Mouse (Mus musculus): ENCODE results near the gene Smc3. TPM values are rescaled to one million over a fixed set of nuclear protein-coding genes. Genes with fewer than 3 reads are reported as not detected.

Smc3 gene
- 40.6 and 41.7 TPM in 2 replicates for polyA plus RNA-seq (2012; ENCODE audit: insufficient read depth, insufficient read length, missing spikeins)

DNA sequence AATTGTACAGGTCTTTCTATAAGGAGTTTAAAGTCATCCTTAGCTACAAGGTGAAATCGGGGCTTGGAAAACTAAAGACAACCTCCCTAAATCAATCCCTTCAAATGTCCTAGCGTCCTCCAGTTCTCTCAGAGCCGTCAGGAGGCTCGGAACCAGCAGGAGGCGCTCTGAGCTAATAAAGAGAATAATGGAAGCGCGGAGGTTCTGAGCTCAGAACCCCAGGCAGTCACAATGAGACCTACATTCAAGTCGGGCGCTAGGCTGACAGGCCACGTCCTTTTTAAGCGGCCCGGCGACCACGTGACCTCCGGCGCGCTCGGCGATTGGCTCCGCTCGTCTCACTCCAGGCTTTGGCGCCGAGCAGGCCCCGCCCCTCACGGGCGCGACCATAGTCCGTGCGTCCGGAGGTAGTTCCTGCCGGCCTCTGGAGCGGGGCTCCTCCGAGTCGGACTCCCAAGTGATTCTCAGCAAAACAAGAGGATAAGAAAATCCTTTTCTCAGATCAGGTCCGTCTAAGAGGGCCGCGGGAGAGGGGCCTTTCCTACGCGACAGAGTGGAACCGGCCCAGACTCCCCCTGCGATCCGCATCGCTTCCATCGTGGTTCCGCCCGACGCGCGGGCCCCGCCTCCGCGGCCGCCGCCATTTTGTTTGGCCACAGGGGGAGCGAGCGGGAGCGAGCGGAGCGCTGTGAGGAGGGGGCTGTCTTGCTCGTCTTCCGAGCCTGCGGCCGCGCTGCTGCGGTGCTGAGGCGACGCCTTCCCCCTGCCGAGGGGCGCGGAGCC, at the start of gene Smc3:
Gene Smc3, plus strand, starts transcription at position 642 of the 783 bp plus-strand sequence.
- Histone ChIP-seq H3K4me1 (ENCODE audit: control insufficient read depth, insufficient read depth, low read length) (peaks cover 17% of the 10 kb centered on the region), H3K4me3 (ENCODE audit: insufficient read depth, low read length) (peak within 1 kb of the TSS; percentile 95), H3K27ac (ENCODE audit: insufficient read depth, low read depth, low read length) (peak within 1 kb of the TSS; percentile 86)
- TF ChIP-seq POLR2A (IDR thresholded peaks at IDR 0.05; ENCODE audit: borderline replicate concordance, low read depth, low read length) = no peak; the same call in 1 of the 2 replicates
- TF ChIP-seq CTCF (IDR thresholded peaks at IDR 0.05; ENCODE audit: low read depth, low read length) = peak; percentile 61; the same call in 1 of the 2 replicates

DNA sequence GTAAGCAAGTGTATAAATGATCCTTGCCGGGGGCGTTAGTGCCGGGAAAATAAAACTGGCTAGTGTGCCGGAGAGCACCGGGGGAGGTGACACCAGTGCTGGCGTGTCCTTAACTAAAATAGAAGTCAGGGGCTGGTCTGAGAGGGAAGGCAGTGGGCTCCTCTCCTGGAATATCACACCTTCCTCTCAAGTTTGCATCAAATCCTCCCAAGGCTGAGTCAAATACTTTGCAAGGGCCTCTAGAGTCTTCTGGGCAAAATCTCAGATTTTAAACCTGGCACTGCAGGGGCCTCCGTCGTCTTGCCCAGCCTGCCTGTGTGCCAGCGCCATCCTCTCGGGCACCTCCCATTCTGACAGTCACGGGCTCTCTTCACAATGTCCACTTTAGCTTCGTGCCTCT, 49.2 kb upstream of the Smc3 start:
- Histone ChIP-seq H3K4me3 (ENCODE audit: insufficient read depth, low read length) (no peak overlapping the region), H3K27ac (ENCODE audit: insufficient read depth, low read depth, low read length) (no peak overlapping the region), H3K4me1 (ENCODE audit: control insufficient read depth, insufficient read depth, low read length) (peaks cover 29% of the 10 kb centered on the region)
- no peak for TF ChIP-seq POLR2A (IDR thresholded peaks at IDR 0.05; ENCODE audit: borderline replicate concordance, low read depth, low read length)
- TF ChIP-seq CTCF (IDR thresholded peaks at IDR 0.05; ENCODE audit: low read depth, low read length) = no peak

DNA sequence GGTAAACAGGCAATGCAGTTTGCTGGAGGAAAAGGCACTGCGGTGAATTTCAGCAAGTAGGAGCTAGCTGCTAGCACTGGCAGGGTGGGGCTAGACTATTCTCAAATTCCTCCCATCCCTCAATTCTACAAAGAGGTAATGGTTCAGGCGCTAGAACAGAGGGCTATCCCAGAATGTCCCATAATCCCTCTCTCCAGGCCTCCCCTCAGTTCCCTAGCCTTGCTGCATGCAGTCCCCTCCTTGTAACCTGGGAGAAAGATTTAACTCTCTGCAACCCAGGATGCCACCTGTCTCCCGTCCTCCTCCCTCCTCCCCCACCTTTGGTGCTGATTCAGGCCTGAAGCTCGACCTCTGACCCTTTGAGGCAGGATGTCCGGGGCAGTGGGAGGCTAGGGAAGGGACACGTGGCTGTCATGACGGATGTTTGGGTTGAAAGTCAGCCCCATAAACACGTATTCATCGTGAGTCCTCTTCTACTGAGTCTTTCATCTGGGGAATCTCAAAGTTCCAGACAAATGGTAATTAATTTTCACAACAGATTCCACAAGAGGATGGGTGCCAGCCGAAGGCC, 47.9 kb upstream of the Smc3 start:
- Histone ChIP-seq H3K4me3 (ENCODE audit: insufficient read depth, low read length) (no peak overlapping the region), H3K4me1 (ENCODE audit: control insufficient read depth, insufficient read depth, low read length) (peaks cover 28% of the 10 kb centered on the region), H3K27ac (ENCODE audit: insufficient read depth, low read depth, low read length) (no peak overlapping the region)
- TF ChIP-seq CTCF (IDR thresholded peaks at IDR 0.05; ENCODE audit: low read depth, low read length) = no peak
- no peak for TF ChIP-seq POLR2A (IDR thresholded peaks at IDR 0.05; ENCODE audit: borderline replicate concordance, low read depth, low read length)

DNA sequence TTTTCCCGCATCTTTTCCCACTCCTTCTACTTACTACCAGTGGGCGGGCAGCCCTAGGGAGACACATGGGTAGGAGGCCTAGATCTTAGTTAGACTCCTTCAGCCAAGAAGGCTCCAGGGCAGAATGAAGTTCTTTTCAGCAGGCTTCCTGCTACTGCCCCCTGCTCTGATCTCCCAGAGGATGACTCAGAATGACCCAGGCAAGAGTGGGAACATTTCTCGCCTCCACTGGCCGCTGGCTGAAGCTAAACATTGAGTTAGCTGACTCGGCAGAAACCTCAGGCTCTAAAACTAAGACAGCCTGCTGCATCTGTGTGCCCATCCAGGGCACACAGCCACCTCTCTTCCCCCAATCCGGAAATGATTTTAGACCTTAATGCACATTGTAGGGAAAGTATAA, 47.4 kb upstream of the Smc3 start:
- Histone ChIP-seq H3K4me3 (ENCODE audit: insufficient read depth, low read length) (no peak overlapping the region), H3K27ac (ENCODE audit: insufficient read depth, low read depth, low read length) (no peak overlapping the region), H3K4me1 (ENCODE audit: control insufficient read depth, insufficient read depth, low read length) (peaks cover 23% of the 10 kb centered on the region)
- no peak for TF ChIP-seq POLR2A (IDR thresholded peaks at IDR 0.05; ENCODE audit: borderline replicate concordance, low read depth, low read length)
- no peak for TF ChIP-seq CTCF (IDR thresholded peaks at IDR 0.05; ENCODE audit: low read depth, low read length)

DNA sequence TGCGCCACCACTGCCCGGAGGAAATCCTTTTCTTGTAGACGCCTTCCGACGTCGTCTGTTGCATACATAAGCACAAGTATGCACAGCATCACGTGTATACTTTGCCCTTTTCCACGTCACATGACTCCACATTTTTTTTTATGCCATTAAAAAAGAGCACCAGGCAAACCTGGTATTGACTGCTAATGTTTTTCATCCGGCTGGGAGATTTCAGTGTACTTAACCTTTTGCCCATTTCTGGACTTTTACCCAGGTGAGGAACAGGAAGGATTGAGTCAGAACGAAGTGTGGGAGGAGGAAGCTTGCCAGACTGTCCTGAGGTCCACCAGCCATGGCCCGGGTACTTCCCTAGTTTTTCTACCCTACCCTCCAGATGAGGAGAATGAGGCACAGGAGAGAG, 45.8 kb upstream of the Smc3 start:
- Histone ChIP-seq H3K27ac (ENCODE audit: insufficient read depth, low read depth, low read length) (no peak overlapping the region), H3K4me3 (ENCODE audit: insufficient read depth, low read length) (no peak overlapping the region), H3K4me1 (ENCODE audit: control insufficient read depth, insufficient read depth, low read length) (peaks cover 22% of the 10 kb centered on the region)
- TF ChIP-seq CTCF (IDR thresholded peaks at IDR 0.05; ENCODE audit: low read depth, low read length) (no peak), POLR2A (IDR thresholded peaks at IDR 0.05; ENCODE audit: borderline replicate concordance, low read depth, low read length) (no peak)

DNA sequence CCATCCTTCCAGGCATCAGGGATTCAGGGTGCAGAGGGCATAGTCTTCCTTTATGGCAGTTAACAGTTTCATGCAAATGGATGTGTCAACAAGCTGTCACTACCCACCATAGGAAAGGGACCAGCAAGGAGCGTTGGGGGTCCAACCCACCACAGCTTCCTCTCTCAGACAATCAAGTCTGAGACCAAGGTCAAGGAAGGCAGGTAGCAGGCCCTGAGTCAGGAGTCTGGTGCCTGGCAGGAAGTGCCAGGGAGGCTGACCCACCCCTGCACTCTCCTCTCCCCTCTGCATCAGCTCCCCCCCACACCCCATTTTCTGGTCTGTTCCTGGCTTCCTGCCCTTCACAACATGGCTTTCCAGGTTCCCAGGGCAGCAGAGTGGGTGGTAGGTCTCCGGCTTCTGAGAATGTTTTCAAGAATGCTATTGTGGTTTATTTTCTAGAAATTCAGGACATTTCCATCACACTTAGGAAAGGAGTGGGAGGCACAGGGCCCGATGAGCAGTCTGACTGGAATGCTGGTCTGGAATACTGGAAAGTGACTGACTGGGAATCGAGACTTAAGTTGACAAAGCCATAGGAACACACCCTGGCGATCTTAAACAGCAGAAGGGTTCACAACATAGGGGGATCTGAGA, 45.1 kb upstream of the Smc3 start:
- Histone ChIP-seq H3K27ac (ENCODE audit: insufficient read depth, low read depth, low read length) (no peak overlapping the region), H3K4me3 (ENCODE audit: insufficient read depth, low read length) (no peak overlapping the region), H3K4me1 (ENCODE audit: control insufficient read depth, insufficient read depth, low read length) (peaks cover 22% of the 10 kb centered on the region)
- no peak for TF ChIP-seq POLR2A (IDR thresholded peaks at IDR 0.05; ENCODE audit: borderline replicate concordance, low read depth, low read length)
- TF ChIP-seq CTCF (IDR thresholded peaks at IDR 0.05; ENCODE audit: low read depth, low read length) = no peak

DNA sequence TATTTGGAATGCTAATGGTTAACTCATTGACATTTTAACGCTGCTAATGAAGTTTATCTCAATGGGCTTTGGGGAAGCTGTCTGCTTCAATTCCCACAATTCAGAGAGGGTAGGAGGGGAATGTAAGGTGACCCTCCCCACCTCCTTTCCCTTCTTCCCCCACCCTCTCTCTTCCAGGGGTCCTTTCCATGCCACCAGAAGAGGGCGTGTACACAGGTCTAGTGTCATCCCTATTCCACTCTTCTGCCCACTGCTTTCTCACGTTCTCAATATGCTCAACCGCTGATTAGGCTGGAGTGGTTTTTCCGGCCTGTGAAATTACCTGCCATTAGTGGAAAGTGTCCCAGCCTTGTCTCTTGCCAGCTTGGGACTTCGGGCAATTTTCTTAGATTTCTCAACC, 43.4 kb upstream of the Smc3 start:
- Histone ChIP-seq H3K4me3 (ENCODE audit: insufficient read depth, low read length) (no peak overlapping the region), H3K27ac (ENCODE audit: insufficient read depth, low read depth, low read length) (no peak overlapping the region), H3K4me1 (ENCODE audit: control insufficient read depth, insufficient read depth, low read length) (peaks cover 22% of the 10 kb centered on the region)
- TF ChIP-seq CTCF (IDR thresholded peaks at IDR 0.05; ENCODE audit: low read depth, low read length) (no peak), POLR2A (IDR thresholded peaks at IDR 0.05; ENCODE audit: borderline replicate concordance, low read depth, low read length) (no peak)

DNA sequence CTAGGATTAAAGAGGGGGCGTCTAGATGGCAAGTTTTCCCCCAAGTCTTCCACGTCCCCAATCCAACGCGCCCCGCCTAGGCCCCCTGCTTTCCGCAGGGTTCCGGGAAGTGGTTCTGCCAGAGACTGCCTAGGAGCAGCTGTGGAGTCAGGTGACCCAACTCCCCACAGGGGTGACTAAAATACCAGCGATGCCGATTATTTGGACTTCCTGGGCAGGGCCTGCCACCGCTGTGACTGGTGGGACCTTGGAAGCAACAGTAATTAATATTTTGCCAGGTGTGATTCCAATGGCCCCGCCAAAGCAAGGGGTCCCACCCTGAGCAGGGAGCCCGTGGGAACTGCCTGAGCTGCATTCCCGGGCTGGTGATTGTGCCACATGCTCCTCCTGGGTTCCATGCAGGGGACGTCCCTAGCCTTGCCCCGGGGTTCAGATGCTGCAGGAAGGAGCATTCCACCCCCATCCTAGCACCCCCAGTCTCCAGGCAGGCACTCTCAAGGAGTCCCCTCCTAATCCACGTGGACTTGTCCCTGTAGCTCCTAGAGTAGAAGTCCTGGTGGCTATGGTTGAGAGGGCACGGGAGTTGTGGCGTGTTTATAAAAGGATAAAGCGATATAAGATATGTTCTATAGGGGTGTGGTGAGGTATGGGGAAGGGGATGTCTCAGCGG, 42.8 kb upstream of the Smc3 start:
- Histone ChIP-seq H3K27ac (ENCODE audit: insufficient read depth, low read depth, low read length) (no peak overlapping the region), H3K4me3 (ENCODE audit: insufficient read depth, low read length) (no peak overlapping the region), H3K4me1 (ENCODE audit: control insufficient read depth, insufficient read depth, low read length) (peaks cover 22% of the 10 kb centered on the region)
- no peak for TF ChIP-seq CTCF (IDR thresholded peaks at IDR 0.05; ENCODE audit: low read depth, low read length)
- no peak for TF ChIP-seq POLR2A (IDR thresholded peaks at IDR 0.05; ENCODE audit: borderline replicate concordance, low read depth, low read length)

DNA sequence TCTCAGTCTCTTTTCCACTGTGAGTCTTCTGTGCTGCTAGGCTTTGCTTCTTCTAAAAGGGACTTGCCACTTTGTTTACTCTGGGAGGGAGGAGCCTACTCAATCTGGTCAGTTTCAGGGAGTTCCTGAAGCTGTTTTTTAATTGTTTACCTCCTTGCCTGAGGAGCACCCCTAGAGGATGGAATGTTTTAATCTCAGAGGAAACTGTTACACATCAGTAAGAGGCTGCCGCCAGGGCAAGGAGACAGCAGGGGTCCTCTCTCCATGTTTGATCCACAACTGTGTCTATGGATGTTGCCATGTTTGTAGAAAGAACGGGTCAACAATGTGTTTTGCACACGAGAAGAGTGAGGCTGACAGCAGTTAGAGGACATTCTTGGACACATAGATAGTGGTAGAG, 39.8 kb upstream of the Smc3 start:
- no peak for TF ChIP-seq POLR2A (IDR thresholded peaks at IDR 0.05; ENCODE audit: borderline replicate concordance, low read depth, low read length)
- TF ChIP-seq CTCF (IDR thresholded peaks at IDR 0.05; ENCODE audit: low read depth, low read length) = no peak
- peaks cover 18% of the 10 kb centered on the region for H3K4me1 ChIP-seq (ENCODE audit: control insufficient read depth, insufficient read depth, low read length)
- H3K27ac ChIP-seq (ENCODE audit: insufficient read depth, low read depth, low read length) = no peak overlapping the region
- H3K4me3 ChIP-seq (ENCODE audit: insufficient read depth, low read length) = no peak overlapping the region

Data from bone marrow macrophage, adult 2 months (primary cell).